Mouse (Mus musculus) limb, embryonic 12.5 days (tissue): ENCODE data around the gene Gm10428. TPM values are rescaled to one million over a fixed set of nuclear protein-coding genes. Genes with fewer than 3 reads are reported as not detected.
"Not testable (repeated sequence)": the region's sequence is repeated elsewhere in the genome, so short reads cannot be mapped to it uniquely, and the experiment has no call there.

Experiments used
- ATAC-seq: fragments of 200-750 bp; cut with Nextera tagmentation; 2 replicates; pipeline ENCODE4 v1.8.0; 2017; ENCODE audit warnings: low read depth, moderate TSS enrichment; ENCODE audit not compliant: insufficient number of reproducible peaks, insufficient read depth, low FRiP score, low TSS enrichment
- H3K27ac ChIP-seq: fragments of 300-500 bp; sonication (generic); 2 replicates; pipeline ENCODE4 v1.5.1; 2016; ENCODE audit warnings: mild to moderate bottlenecking, moderate library complexity
- H3K27me3 ChIP-seq: fragments of 300-500 bp; sonication (generic); 2 replicates; pipeline ENCODE4 v1.6.1; 2016; ENCODE audit warnings: mild to moderate bottlenecking, moderate library complexity
- H3K36me3 ChIP-seq: fragments of 300-500 bp; sonication (generic); 2 replicates; pipeline ENCODE4 v1.6.1; 2016; ENCODE audit warnings: mild to moderate bottlenecking, moderate library complexity
- H3K4me1 ChIP-seq: fragments of 300-500 bp; sonication (generic); replicated peaks from 2 replicates; pipeline ENCODE4 v1.6.1; 2016
- H3K4me2 ChIP-seq: fragments of 300-500 bp; sonication (generic); 2 replicates; pipeline ENCODE4 v1.6.1; 2016; ENCODE audit warnings: mild to moderate bottlenecking, moderate library complexity
- H3K4me3 ChIP-seq: fragments of 300-500 bp; sonication (generic); replicated peaks from 2 replicates; pipeline ENCODE4 v1.5.1; 2016; ENCODE audit warnings: mild to moderate bottlenecking
- H3K9ac ChIP-seq: fragments of 300-500 bp; sonication (generic); replicated peaks from 2 replicates; pipeline ENCODE4 v1.6.1; 2016; ENCODE audit warnings: mild to moderate bottlenecking, moderate library complexity
- H3K9me3 ChIP-seq: fragments of 300-500 bp; sonication (generic); 2 replicates; pipeline ENCODE4 v1.6.1; 2016; ENCODE audit warnings: mild to moderate bottlenecking, moderate library complexity
- WGBS: fragments of 180-500 bp; shearing (Covaris S2); methylation state at CpG from one replicate; pipeline ENCODE4 v1.1.7; 2016; 5-methylcytosine and 5-hydroxymethylcytosine counted together
- polyA plus RNA-seq: library from polyadenylated mRNA; unstranded; fragments of >200 nt; fragmentation: Nextera tagmentation; extraction: Ambion mirVana; gene quantifications from 2 replicates; pipeline ENCODE4 v1.2.1, GENCODE M21; 2016

The Gm10428 gene
- polyA plus RNA-seq, 1 experiment from 2014 or later, result not detected

DNA sequence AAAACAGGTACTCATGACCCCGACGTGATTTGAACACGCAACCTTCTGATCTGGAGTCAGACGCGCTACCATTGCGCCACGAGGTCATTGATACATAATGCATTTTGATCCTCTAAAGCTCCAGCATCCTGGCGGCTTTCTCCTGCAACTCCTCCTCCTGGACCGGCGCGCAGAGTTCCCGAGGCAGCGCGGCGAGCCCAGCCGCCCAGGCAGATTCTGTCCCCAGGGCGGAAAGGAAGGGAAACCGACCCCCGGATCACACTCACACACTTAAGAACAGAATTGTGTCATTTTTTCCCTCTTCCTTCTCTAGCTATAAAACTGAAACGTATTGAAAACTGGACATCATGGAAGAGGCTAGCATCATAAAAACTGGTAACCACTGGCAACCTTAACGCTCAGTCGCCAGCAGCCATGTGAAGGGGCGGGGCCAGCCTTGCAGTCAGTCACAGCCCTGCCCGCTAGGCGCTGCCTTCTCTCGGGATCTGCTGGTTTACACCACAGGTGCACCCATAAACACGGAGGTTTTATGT lies 6.8 kb upstream of the Gm10428 start:
- Histone ChIP-seq H3K9ac (no peak overlapping the region), H3K9me3 (no peaks in the 10 kb centered on the region), H3K4me3 (peak overlapping the region; percentile 40), H3K27ac (no peak overlapping the region), H3K4me1 (peaks cover 24% of the 10 kb centered on the region), H3K36me3 (no peaks in the 10 kb centered on the region), H3K4me2 (peak overlapping the region; percentile 69), H3K27me3 (peaks cover 36% of the 10 kb centered on the region)
- ATAC-seq, result 0 out of 2 replicates have a peak, but pooled peaks have one; percentile 39
- WGBS, result 2% methylated on average over 27 of the region's 27 CpGs

DNA sequence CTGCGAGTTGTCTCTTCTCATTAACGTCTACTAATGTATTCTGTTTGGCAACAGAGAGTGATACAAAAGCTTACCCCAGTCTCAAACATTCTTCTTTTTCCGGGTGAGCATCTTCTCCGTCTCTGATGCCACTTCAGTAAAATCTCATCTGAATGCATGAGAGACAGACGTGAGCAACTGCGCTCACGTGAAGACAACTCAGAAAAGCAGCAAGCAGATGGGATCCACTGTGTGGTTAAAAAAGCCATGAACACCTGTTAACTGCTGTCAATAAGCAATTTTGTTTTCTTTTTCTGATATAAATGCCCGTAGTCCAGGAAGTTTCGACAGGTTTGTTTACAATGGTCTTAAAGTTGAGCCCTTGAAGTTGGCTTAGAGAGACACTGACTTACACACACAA lies 5.7 kb upstream of the Gm10428 start:
- Histone ChIP-seq H3K27ac (no peak overlapping the region), H3K4me3 (no peak overlapping the region), H3K4me2 (no peak overlapping the region), H3K36me3 (no peaks in the 10 kb centered on the region), H3K27me3 (peaks cover 40% of the 10 kb centered on the region), H3K9me3 (no peaks in the 10 kb centered on the region), H3K4me1 (peaks cover 13% of the 10 kb centered on the region), H3K9ac (no peak overlapping the region)
- 72% methylated on average over 9 of the region's 9 CpGs for WGBS
- ATAC-seq, result no peak

DNA sequence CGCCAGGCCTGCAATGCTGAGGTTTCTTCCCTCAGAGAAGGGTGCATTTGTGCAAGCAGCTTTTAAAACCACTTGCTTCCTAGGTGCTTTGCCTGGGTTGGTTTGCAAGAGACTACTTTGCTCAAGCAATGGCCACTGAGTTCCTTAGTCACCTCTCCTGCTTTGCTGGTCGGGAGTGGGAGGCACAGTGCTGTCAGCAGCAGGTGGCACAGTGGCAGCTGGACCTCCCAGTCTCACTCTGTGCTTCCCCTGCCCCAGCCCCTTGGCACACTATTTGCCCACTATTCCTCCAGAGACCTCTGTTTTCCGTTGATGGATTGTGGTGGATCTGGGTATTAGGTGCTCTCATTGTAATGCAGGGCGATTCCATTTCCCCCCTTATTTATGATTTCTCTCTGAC lies 4.8 kb upstream of the Gm10428 start:
- Histone ChIP-seq H3K27me3 (peaks cover 40% of the 10 kb centered on the region), H3K9ac (no peak overlapping the region), H3K4me1 (peaks cover 5% of the 10 kb centered on the region; the same call in 1 of the 2 replicates), H3K4me3 (no peak overlapping the region), H3K4me2 (no peak overlapping the region), H3K27ac (no peak overlapping the region), H3K36me3 (no peaks in the 10 kb centered on the region), H3K9me3 (no peaks in the 10 kb centered on the region)
- no peak for ATAC-seq
- WGBS, result 82% methylated on average over 4 of the region's 4 CpGs

DNA sequence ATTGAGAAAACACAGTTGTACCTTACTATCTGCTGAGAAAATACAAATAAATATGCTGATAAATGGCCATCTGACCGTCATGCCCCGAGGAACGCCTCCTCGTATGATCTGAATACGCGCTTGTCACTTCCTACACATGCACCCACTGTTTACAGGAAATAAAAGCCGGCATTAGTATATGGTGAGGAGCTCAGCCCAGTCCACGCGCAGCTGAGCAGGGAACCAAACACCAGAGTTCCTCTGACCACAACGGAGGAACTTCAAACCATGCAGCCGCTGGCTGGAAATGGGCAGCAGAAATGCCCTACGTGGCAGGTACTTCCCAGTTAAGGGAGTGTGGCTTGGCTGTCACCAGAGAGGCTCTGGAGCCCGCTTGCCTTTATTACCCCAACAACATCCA lies 3.5 kb upstream of the Gm10428 start:
- 90% methylated on average over 13 of the region's 13 CpGs for WGBS
- H3K27me3 ChIP-seq, result peaks cover 40% of the 10 kb centered on the region

DNA sequence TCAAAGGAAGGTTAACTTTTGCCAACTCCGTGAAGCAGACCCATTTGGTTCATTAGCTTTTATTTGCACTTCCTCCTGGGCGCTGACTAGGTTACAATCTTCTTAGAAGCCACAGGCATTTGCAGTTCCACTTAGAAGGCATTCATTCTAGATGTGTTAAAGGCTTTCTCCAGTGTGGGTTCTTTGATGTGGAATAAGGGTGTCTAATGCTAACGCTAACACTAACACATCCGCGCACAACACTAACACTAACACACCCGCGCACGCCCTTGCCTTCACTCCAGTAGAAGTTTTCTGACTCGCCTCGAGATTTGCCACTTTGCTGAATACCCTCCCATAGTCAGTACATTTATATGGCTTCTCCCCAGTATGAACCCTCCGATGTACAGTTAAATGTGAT lies 709 bp upstream of the Gm10428 start:
- H3K4me2 ChIP-seq, result no peak overlapping the region
- no peak overlapping the region for H3K27ac ChIP-seq
- WGBS, result 32% methylated on average over 11 of the region's 11 CpGs
- H3K4me1 ChIP-seq, result peaks cover 2% of the 10 kb centered on the region
- H3K9ac ChIP-seq, result no peak overlapping the region
- H3K9me3 ChIP-seq, result no peaks in the 10 kb centered on the region
- no peak overlapping the region for H3K4me3 ChIP-seq
- H3K36me3 ChIP-seq, result no peaks in the 10 kb centered on the region
- peaks cover 36% of the 10 kb centered on the region for H3K27me3 ChIP-seq
- ATAC-seq, result no peak

More for the DNA sequence above, 3.5 kb upstream of the Gm10428 start:
- H3K9me3 ChIP-seq, ATAC-seq, H3K9ac ChIP-seq, H3K4me1 ChIP-seq, H3K4me3 ChIP-seq, H3K27ac ChIP-seq, H3K4me2 ChIP-seq, H3K36me3 ChIP-seq: not testable (repeated sequence)

DNA sequence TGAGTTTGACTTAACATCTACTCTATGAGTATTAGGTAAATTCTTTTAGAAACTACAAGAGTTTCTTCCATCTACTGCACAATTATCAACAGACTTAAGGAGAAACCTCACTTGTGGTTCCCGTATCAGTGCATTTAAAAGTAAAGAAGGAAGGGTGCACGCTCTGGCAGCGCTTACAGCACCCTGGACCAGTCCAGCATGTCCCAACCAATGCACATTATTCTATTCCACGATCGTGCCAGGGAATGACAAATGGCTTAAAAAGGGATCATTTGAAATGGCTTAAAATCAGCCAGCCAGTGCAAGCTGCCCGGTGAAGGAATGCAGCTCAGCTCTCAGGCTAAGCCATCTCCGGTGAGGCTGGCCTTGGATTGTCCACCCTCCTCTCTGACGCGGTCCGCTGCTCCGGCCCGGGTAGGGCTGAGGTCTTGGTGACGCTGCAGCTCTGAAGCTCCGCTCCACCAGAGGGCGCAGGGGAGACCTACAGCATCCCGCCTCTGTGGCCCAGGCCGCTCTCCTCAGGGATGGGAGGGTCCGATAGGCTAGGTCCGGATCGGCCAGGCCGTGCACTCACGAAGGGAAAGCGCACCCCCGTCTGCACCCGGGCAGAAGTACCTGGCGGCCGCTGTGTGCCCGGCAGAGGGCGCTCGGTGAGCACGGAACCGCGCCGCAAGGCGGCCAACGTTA lies 3.7 kb downstream of the Gm10428 start:
- no peak overlapping the region for H3K9ac ChIP-seq
- peak overlapping the region; percentile 23 for H3K4me3 ChIP-seq
- 8% methylated on average over 36 of the region's 36 CpGs for WGBS

DNA sequence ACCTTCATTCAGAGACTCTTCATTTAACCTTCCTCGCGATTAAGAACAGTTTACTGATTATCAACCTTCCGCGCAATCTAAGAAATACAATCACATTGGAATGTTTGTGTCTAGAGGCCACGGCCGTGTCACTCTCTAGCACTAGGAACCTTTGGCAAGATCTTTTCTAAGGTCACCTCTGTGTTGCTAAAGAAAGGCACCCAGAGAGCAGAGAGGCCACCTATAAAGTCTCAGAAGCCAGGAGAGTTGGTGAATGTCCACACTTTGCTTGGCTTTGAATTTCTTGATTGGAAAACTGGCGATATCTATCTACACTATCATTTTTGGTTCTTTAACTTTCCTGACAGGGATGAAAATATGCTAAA lies 4.2 kb downstream of the Gm10428 start:
- H3K27me3 ChIP-seq, result peaks cover 21% of the 10 kb centered on the region
- WGBS, result 8% methylated on average over 7 of the region's 7 CpGs
- peak; percentile 23; the same call in 1 of the 2 replicates for ATAC-seq

More for the DNA sequence above, 3.7 kb downstream of the Gm10428 start:
- no peak overlapping the region for H3K27ac ChIP-seq
- peak overlapping the region; percentile 49 for H3K4me2 ChIP-seq
- ATAC-seq, result peak; percentile 97
- no peaks in the 10 kb centered on the region for H3K9me3 ChIP-seq
- H3K27me3 ChIP-seq, result peaks cover 21% of the 10 kb centered on the region
- H3K36me3 ChIP-seq, result no peaks in the 10 kb centered on the region
- peaks cover 12% of the 10 kb centered on the region for H3K4me1 ChIP-seq

DNA sequence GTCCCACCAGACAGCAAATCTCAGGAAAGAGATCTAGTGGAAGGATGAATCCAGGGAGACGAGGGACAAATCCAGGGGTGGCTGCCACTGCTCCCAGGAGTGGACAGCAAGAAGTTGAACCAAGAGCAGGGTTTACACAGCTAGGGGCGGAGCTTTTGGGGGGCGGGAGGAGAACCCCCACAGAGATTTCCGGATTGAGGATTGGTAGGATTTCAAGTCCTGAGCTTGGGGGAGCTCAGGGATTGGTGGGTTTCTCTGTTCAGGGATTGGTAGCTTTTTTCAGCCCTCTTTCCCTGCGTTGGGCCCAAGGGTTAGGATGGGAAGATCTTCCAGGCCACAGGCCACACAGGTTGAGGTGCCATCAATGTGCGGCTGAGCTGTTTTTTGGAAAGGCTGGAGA lies 5.0 kb downstream of the Gm10428 start:
- WGBS, result 81% methylated on average over 6 of the region's 6 CpGs

More for the DNA sequence above, 4.2 kb downstream of the Gm10428 start:
- no peaks in the 10 kb centered on the region for H3K36me3 ChIP-seq
- H3K4me3 ChIP-seq, result peak overlapping the region; percentile 23
- peaks cover 16% of the 10 kb centered on the region for H3K4me1 ChIP-seq
- no peaks in the 10 kb centered on the region for H3K9me3 ChIP-seq
- H3K27ac ChIP-seq, result no peak overlapping the region
- no peak overlapping the region for H3K9ac ChIP-seq
- H3K4me2 ChIP-seq, result peak overlapping the region; percentile 49

DNA sequence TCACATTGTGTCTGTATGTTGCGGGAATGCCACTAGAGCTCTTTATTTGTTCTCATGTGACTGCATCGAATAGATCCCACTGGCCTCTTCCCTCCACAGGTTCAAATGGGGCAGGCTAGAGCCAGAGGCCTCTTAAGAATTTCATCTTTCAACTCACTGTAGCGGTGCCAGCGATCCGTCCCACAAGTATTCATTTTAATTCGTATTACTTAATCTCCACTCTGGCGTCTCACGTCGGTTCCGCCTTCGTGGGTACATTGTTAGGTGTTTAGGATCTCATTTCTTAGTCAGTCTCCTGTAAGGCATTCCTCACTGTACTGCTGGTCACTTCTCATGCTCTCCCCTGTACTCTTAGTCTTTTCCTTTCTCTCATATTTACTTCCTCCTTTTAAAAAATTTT lies 5.6 kb downstream of the Gm10428 start:
- Histone ChIP-seq H3K36me3 (no peaks in the 10 kb centered on the region), H3K9me3 (no peaks in the 10 kb centered on the region), H3K4me1 (peaks cover 16% of the 10 kb centered on the region), H3K4me3 (no peak overlapping the region), H3K27me3 (peaks cover 21% of the 10 kb centered on the region), H3K9ac (no peak overlapping the region), H3K27ac (no peak overlapping the region), H3K4me2 (no peak overlapping the region)
- no peak for ATAC-seq
- WGBS, result 91% methylated on average over 11 of the region's 11 CpGs

More for the DNA sequence above, 5.0 kb downstream of the Gm10428 start:
- Histone ChIP-seq H3K4me1 (peaks cover 16% of the 10 kb centered on the region), H3K4me2 (no peak overlapping the region), H3K27ac (no peak overlapping the region), H3K9ac (no peak overlapping the region), H3K27me3 (peaks cover 21% of the 10 kb centered on the region), H3K36me3 (no peaks in the 10 kb centered on the region), H3K4me3 (no peak overlapping the region), H3K9me3 (no peaks in the 10 kb centered on the region)
- no peak for ATAC-seq

DNA sequence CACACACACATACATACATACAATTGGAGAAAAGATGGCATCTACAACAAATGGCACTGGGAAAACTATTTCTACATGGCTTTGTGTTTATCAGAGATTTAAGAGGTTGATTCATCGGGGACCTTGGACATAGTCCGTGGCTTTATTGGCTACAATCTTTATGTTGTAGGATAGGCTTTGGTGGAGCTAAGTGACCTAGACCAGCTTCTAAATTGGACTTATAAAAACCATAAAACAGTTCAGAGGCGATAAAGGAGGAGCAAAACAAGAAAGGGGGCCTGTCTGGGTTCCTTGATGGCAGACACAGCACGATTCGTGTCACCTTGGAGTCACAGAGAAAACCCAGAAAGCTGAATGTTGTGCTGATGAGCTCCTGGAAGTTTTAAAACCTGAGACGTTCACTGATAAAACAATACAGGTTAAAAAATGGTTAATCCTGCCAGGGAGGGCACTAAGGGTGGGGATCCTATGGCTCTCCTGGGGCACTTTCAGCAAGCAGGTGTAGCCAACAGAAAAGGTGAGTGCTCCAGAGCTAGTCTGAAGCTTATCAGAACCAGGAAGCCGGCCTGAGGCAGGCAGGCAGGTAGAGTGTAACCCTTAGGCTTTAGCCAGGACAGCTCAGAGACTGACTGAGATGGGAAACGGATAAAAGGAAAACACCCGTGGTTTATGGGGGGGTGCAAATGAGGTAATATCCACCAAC lies 8.0 kb downstream of the Gm10428 start:
- H3K9ac ChIP-seq, result no peak overlapping the region
- no peak overlapping the region for H3K4me2 ChIP-seq
- no peaks in the 10 kb centered on the region for H3K36me3 ChIP-seq
- H3K9me3 ChIP-seq, result no peaks in the 10 kb centered on the region
- H3K4me1 ChIP-seq, result peaks cover 16% of the 10 kb centered on the region
- no peak for ATAC-seq
- no peak overlapping the region for H3K27ac ChIP-seq
- peaks cover 16% of the 10 kb centered on the region for H3K27me3 ChIP-seq
- WGBS, result 60% methylated on average over 9 of the region's 9 CpGs
- H3K4me3 ChIP-seq, result no peak overlapping the region

DNA sequence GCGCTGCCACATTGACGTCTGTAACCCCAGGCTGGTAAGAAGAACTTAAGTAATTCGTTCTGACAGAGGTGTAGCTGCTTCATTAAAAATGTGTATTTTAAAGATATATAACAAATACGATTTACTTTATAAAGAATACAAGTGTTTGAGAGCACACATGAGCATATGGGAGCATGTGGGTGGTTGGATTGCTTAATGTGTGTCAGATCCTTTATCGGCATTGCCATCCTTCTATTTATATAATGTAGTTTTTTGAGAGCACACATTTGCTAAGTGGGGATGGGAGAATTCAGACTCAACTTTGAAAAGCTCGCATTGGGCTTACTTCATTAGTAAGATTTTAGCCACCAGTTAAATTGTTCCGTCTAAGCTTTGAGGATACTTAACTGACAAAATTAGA lies 23.6 kb downstream of the Gm10428 start:
- WGBS, result 96% methylated on average over 7 of the region's 7 CpGs
- no peak overlapping the region for H3K27ac ChIP-seq
- no peak overlapping the region for H3K9ac ChIP-seq
- no peak overlapping the region for H3K4me2 ChIP-seq
- no peaks in the 10 kb centered on the region for H3K27me3 ChIP-seq
- H3K36me3 ChIP-seq, result peaks cover 65% of the 10 kb centered on the region
- H3K4me3 ChIP-seq, result no peak overlapping the region
- ATAC-seq, result no peak
- H3K9me3 ChIP-seq, result peaks cover 73% of the 10 kb centered on the region
- no peaks in the 10 kb centered on the region for H3K4me1 ChIP-seq
